Mouse (Mus musculus) MN1 (cell line): ENCODE data around the gene Ube4b.
A peak's percentile ranks its signal among the peaks of the same experiment; 100 is the strongest.

ENCODE experiments used
- DNase-seq: peaks from one replicate; pipeline ENCODE4 v3.0.0-alpha.2; 2016; ENCODE audit warnings: low spot score

Ube4b gene

GRCm38 (mm10) chr4:149337353-149337752 lies 89.2 kb downstream of the Ube4b start:
- peak; percentile 29 for DNase-seq

- no peak for DNase-seq
Measured at GRCm38 (mm10) chr4:149336302-149336701, 90.2 kb downstream of the Ube4b start.

- DNase-seq, result no peak
Measured at GRCm38 (mm10) chr4:149334881-149335280, 91.7 kb downstream of the Ube4b start.

- no peak for DNase-seq
Measured at GRCm38 (mm10) chr4:149332726-149333125, 93.8 kb downstream of the Ube4b start.

- DNase-seq, result no peak
Measured at GRCm38 (mm10) chr4:149330495-149330894, 96.1 kb downstream of the Ube4b start.

- no peak for DNase-seq
Measured at GRCm38 (mm10) chr4:149328735-149329134, 97.8 kb downstream of the Ube4b start.

- DNase-seq, result no peak
Measured at GRCm38 (mm10) chr4:149327281-149327680, 99.3 kb downstream of the Ube4b start.

GRCm38 (mm10) chr4:149325411-149326162 lies 101.0 kb downstream of the Ube4b start:
- peak; percentile 31 for DNase-seq

GRCm38 (mm10) chr4:149323730-149324129 lies 102.8 kb downstream of the Ube4b start:
- DNase-seq, result no peak

- no peak for DNase-seq
Measured at GRCm38 (mm10) chr4:149322718-149323117, 103.8 kb downstream of the Ube4b start.

- DNase-seq, result no peak
Measured at GRCm38 (mm10) chr4:149322286-149322685, 104.3 kb downstream of the Ube4b start.

GRCm38 (mm10) chr4:149319088-149319487 lies 107.5 kb downstream of the Ube4b start:
- DNase-seq, result no peak

- no peak for DNase-seq
Measured at GRCm38 (mm10) chr4:149317387-149317786, 109.2 kb downstream of the Ube4b start.

- DNase-seq, result no peak
Measured at GRCm38 (mm10) chr4:149314275-149314837, 112.2 kb downstream of the Ube4b start.

- no peak for DNase-seq
Measured at GRCm38 (mm10) chr4:149313558-149314253, 112.8 kb downstream of the Ube4b start.

- no peak for DNase-seq
Measured at GRCm38 (mm10) chr4:149311996-149312395, 114.6 kb downstream of the Ube4b start.

- no peak for DNase-seq
Measured at GRCm38 (mm10) chr4:149308491-149308820, 118.1 kb downstream of the Ube4b start.

GRCm38 (mm10) chr4:149307596-149308490 lies 118.7 kb downstream of the Ube4b start, which contains the start of gene Kif1b:
Gene Kif1b, minus strand, starts transcription at chr4:149307693.
- peak; percentile 97 for DNase-seq

GRCm38 (mm10) chr4:149306712-149307595 lies 119.6 kb downstream of the Ube4b start:
- DNase-seq, result peak; percentile 85

GRCm38 (mm10) chr4:149305761-149306711 lies 120.5 kb downstream of the Ube4b start:
- peak; percentile 14 for DNase-seq
